Mouse (Mus musculus): ENCODE measurements at regions not wholly inside any gene's neighbourhood (a gene's known extent, or its start where the extent isn't known, plus 50 kb on each side); places are given as distances from the start of the nearest gene placed in this dataset.

DNA sequence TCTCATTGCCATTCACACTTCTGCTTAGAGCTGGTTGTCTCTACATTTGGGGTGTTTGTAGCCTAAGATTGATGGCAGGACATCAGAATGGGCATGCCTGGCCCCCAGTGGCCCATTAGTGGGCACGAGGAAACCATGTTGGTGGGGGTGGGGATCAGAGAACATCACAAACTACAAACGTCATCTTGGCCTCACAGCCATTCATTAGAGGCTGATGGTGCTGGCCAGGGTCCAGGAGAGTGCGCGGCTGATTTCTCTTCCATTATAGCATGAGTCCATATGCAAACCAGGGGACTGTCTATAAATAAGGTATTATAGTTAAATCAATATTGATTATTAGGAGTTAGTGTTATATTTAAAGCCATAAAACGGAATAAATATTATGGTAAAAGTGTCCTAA is 67.9 kb downstream of the 3100002H09Rik start:
- ATAC-seq (ENCODE audit: poor library complexity, severe bottlenecking), result no peak

DNA sequence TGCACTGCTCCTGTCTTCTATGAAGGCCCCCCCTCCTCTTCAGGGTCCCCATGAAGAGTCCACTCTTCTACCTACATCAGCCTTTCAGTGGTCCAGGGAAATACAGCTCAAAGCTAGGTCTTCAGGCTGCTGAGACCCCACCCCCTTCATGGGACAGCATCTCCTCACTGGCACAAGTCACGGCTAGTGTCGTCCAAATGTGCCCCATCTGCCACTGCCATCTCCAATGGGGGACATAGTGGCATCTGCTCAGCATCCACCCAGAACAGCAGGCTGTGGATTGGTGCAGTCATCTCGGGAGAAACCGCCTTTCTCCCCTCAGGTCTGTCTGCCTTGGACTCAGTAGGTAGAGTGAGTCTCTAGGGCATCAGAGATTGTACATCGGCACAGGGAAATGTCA is 72.1 kb downstream of the 3100002H09Rik start:
- ATAC-seq (ENCODE audit: poor library complexity, severe bottlenecking), result no peak

DNA sequence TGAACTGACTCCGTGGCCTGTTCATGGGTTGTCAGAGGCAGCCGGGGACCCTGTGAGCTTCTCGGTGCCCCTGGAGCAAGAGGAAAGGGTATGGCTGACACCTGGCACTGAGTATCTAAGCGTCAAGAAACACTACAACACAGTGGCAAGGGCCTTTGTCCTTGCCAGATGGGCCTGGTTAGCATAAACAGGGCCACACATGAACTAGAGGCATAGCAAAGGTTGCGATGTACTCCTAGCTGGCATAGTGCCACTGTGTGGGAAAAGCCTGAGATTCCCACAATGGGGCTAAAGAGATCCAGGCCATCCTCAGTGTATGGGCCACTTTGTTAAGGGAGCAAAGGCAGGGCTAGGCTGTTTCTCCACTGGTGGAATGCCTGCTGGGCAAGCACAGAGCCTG is 72.9 kb downstream of the 3100002H09Rik start:
- no peak for ATAC-seq (ENCODE audit: poor library complexity, severe bottlenecking)

DNA sequence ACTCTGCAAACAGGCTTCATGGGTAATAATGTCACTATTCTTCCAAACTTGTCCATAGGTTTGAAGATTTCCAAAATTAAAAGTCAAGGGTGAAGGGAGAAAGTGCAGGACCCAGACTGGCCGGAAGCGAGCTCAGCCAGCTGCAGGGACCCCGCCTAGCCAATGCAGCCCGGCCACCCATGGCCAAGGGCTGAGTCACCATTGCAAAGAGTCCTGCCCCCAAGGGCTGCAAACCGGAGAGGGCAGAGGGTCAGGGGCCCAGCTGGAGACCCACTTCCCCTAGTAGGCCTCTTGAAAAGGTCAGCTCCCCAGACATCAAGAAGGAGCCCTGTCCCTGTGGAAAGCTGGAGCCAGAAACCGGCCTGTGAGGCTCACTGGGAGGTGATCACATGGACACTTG is 77.0 kb downstream of the 3100002H09Rik start:
- ATAC-seq (ENCODE audit: poor library complexity, severe bottlenecking), result no peak

DNA sequence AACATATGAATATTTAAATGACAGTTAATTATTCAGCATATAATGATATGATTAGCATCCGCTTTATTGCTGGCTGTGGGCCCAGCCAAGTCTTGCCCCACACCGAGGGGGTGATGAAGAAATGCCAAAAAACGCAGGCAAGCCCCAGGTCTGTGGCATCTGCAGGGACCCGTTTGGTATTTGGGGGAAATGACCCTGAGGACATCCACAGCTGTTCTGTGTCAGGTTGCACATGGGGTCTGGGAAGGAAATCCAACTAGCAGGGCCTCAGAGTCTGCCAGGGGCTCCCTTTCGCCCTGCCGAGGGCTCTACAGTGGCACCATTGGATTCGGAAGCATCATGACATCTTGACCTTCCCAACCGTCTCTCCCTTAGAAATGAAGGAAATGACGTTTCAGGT is 80.0 kb downstream of the 3100002H09Rik start:
- ATAC-seq (ENCODE audit: poor library complexity, severe bottlenecking), result no peak

DNA sequence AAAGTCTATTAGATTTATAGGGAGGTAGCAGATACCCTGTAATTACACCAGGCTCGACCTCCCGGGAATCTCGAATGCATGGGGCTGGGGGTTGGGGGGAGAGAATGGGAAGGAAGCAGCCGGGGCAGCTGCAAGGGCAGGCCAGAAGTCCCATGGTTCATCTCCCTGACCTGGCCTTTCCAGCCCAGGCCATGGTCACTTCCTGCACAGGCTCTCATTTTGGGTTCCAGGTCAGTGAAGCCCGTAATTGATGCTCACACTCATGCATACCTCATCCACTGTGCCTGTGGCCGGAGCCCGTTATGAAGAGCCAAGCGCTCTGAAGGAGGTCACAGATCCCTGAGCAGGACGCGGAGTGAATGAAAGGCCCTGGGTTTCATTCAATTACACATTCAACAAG is 83.8 kb downstream of the 3100002H09Rik start:
- no peak for ATAC-seq (ENCODE audit: poor library complexity, severe bottlenecking)

DNA sequence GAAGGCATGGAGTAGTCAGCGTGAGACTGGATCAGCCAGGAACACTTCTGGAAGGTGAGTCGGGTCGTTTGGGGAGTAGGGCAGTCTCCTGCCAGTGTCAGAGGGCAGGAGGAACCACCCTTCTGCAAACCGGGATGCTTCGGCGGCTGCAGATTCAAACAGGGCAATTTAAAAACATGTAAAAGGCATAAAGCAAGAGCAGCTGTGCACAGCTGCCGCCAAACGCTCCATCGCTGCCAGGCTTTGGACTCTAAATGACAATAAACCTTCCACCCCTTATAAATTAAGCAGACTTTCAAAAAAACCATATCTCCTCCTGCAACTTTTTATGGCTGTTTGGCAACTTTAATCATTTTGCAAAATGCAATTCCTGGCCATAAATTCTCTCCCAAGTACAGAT is 84.2 kb downstream of the 3100002H09Rik start:
- ATAC-seq (ENCODE audit: poor library complexity, severe bottlenecking), result no peak

DNA sequence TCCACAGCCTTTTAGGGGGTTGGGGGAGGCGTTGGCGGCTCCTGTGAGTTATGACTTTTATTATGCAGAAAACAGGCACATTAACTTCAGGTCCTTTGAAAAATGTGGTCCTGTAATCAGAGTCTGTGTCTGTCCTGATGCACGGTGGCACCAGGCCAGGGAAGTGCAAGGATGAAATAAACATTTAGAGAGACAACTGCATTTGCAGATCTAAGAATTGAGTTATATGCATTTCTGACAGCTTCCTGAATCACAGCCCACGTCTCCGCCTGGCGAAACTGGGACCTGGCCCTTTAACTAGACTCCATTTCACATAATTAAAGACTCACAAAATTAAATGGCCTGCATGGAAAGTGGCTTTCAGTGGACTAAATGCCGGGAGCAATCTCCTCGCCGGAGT is 90.3 kb downstream of the 3100002H09Rik start:
- ATAC-seq (ENCODE audit: poor library complexity, severe bottlenecking), result no peak

DNA sequence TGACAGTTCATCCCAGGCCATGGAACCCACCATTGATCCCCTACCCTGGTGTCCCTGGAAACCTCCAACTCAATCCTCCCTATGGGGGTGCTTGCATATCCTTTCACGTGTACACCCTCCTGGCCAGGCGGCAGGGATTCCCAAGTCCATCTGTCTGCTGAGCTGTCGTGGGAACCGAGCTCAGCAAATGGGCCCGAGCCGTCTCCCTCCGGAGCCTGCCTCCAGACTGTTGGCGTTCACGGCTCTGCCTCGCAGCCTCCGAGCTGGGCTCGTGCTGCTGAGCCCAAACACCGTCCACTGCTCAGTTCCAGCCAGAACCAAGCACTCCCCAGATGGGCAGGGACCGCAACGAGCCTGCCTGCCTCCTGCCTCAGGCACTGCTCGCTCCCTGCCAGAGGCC is 98.8 kb downstream of the 3100002H09Rik start:
- ATAC-seq (ENCODE audit: poor library complexity, severe bottlenecking), result no peak

DNA sequence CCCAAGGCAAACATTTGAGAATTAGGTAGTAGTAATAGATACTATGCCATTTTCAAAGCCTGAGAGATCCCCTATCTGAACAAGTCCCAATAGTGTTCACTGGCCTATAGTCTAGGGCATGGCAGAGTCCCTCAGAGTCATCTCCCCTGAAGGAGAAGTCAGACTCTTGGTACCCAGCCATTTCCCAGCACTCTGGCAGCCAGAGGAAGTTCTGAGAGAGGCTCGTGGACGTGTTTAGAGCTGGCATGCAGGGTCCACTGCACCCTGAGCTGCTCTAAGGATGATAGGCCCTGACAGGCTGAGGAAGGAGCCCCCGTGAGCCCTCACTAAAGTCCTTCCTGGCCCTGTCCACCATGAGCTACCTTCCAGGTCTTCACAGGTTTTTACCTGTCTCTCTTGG is 99.8 kb downstream of the 3100002H09Rik start:
- no peak for ATAC-seq (ENCODE audit: poor library complexity, severe bottlenecking)

DNA sequence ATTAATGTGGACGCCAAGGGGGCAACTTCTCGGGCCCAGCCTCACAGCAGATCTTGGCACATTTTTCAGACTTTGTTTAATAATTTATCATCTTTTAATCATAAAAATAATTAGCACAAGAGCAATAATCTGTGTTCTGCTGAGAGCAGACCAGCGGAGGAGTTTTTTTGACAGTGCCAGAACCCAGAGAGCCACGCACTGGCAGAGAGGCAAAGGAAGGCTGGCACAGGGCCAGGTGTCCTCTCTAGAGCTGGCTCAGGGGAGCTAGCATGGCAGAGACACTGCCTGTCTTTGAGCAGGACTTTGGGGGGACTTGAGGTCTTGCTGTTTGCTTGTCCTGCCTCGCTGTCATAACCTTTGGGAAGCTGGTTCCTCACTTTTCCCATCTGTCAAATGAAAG is 100.9 kb downstream of the 3100002H09Rik start:
- ATAC-seq (ENCODE audit: poor library complexity, severe bottlenecking), result no peak

DNA sequence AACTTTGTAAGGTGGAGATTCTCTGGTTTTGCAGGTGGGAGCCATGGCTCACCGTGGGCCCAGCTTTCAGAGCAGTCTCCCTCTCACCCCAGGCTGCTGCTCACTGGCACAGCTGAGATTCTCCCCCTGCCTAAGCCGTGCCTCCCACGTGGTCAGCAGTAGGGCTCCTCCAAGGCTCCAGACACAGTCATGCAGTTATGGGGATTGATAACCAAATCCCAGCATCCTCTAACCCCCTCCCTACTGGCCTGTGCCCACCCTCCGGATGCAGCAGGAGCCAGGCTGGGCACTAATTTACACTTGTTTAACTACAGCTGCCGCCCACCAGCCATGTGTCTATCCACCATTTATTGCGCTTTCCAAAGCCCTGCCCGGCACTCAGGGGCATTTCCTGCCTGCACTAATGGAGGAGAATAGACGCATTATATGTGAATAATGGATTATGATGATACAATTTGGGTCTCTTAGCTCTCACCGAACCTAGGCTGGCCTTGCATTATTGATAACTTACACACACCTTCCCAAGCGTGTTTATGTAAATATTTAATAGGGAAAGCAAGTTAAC is 104.4 kb downstream of the 3100002H09Rik start:
- ATAC-seq (ENCODE audit: poor library complexity, severe bottlenecking), result no peak

DNA sequence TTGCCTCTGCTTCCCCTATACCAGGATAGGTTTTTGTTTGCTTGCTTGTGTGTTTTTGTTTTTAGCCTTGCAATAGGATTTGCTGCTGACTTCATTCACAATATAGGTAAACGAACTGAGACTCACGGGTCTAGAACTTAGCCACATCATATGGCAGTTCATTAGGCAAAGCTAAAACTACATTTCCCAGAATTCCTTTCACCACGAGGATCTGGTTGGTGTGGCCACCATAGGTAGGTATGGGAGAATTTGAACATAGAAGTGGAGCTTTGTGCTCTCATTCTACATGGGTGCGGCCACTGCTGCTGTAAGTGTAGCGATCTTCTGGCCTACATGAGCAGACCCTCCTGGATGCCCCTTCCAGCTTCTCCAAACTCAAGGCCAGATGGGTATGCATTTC is 108.8 kb downstream of the 3100002H09Rik start:
- no peak for ATAC-seq (ENCODE audit: poor library complexity, severe bottlenecking)

DNA sequence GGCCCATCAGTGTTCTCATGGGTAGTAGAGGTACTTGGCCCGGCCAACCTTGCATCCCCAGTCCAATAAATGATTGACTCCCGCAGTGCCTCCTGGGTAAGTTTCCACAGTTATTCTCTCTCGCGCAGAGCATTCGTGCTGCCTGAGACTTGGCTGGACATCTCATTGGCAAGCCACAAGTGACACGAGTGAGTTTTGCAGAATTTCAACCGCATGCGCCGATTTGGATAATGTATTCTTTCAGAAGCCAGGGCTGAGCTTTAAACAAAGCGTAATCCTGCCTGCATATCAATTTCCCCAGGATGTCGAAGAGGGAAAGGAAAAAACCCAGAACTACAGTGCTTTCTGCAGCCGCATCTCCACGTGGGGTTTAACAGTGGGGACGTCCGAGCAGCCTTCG is 112.6 kb downstream of the 3100002H09Rik start:
- ATAC-seq (ENCODE audit: poor library complexity, severe bottlenecking), result no peak

DNA sequence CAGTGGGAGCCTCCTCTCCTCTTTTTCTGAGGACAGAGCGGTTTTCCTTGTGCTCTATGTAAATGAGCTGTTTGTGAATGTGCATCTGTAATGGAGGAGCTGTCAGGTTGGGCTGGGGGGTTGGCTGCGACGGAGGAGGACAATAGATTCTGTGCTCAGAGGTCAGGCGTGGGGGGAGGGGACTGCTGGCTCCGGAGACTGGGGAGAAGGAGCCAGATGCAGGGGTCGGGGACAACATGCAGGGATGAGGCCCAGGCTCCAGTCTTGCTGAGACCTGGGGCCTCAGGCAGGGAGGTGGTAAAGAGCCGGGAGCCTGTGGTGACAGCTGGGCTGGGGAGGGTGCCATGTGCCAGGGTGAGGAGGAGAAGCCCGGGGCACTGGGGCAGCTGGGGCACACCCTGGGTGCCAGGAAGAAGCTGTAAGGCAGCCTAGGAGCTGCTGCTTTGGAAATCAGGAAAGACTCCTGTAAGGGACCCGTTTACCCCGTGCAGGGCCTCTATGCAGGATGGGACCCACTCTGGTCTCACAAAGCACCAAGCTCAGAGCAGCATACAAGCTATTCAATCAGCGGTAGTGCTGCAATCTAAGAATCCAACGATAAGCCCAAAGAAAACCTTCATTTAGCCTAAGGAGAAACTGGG is 124.5 kb downstream of the 3100002H09Rik start:
- ATAC-seq (ENCODE audit: poor library complexity, severe bottlenecking), result no peak

DNA sequence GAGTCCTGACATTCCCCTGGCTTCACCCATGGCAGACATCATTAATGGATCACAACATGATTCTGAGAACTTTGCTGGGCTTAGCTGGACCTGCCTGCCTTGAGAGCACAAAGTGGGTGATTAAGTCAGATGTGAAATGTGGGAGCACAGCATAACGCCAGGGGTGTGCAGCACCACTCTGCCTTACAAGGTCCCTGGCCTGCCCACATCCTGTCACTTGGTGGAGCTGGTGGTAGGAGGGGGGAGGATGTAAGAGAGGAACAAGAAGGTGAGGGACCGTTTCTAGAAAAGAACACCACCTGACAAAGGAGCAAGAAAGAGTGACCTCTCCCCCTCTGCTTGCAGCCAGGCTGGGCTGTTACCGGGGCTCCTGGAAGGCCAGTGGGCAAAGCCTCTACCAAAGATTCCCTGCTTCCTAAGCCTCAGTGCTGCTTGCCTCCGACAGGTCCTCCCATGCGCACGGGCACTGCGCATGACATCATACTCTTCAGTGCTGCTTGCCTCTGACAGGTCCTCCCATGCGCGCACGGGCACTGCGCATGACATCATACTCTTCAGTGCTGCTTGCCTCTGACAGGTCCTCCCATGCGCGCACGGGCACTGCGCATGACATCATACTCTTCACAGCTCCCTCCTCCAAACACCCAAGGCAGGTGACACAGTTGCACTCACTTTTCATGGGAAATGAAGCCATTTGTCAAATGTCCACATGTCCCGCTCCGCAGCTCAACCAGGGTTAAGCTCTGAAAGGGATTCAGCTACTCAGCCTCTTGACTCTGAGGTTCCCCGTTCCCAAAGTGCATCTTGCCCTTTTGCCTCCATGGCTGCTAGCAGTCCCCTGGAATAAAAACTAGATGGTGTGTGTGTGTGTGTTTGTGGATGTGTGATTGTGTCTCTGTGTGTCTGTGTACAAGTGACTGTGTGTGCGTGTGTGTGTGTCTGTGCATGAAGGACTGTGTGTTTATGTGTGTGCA is 125.7 kb downstream of the 3100002H09Rik start:
- no peak for ATAC-seq (ENCODE audit: poor library complexity, severe bottlenecking)

DNA sequence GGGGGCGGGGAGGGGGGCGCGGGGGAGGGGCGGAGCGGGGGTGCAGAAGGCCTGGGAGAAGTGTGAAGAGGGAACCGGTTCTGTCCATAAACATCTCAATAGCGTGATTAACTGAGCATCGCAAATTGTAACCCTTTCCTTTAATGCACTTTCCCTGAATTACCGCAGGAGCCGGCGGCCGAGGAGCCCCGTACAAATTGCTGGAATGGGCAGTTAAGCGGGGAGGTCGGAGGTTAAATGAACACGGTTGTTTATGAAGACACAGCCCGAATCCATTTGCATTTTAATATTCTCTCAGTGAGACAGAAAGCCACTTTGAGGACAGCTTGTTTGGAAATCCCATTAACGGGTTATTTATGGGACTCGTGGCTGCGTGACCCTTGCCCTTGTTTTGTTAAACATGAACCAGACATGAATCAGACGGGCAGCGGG is 132.7 kb downstream of the 3100002H09Rik start:
- no peak for ATAC-seq (ENCODE audit: poor library complexity, severe bottlenecking)

DNA sequence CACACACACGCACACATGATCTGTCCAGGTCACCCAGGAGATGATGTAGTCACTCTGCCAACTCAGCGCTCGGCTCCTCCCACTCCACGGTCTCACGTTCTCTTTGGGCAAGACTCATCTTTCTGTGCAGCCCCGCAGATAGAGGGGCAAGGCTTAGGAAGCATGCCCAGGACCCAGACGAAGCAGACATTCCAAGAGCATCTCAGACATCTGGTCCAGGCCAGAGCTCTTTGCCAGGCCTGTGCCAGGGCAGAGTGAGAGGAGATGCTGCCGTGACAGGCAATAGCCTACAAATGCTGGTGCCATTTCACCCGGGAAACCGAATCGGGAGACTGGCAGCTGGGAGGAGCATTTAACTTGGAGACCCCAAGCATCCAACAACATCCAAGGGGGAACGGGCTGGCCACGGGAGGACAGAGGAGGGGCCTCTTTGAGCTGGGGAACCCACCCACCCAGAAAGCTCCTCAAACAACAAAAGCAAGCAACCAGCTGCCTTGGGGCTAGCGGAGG is 133.2 kb downstream of the 3100002H09Rik start:
- no peak for ATAC-seq (ENCODE audit: poor library complexity, severe bottlenecking)

DNA sequence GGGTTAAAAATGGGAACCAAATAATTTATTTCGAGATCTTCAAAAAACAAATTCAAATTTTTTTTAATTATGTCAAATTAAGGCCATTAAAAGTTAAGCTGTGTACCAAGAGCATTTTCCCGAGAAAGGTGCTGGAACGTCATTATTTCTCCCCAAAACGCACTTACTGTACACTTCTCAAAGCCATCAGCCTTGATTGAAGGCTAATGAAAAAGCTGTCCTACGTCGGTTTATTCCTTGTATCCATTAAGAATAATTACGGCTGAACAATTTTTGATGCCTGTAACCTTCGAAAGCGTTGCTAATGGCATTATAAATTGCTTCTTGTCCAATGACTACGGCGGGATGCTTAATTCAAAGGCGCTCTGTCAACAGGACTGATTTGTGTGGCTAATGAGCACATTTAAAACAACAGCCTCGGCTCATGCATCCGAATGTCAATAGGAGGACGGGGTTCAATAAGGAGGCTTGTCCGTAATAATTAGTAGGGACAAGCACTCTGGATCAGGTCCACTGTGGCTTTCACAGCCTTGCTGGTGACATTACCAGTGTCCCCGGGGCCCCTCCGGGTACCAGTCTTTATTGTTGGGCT is 145.3 kb downstream of the 3100002H09Rik start:
- no peak for ATAC-seq (ENCODE audit: poor library complexity, severe bottlenecking)

DNA sequence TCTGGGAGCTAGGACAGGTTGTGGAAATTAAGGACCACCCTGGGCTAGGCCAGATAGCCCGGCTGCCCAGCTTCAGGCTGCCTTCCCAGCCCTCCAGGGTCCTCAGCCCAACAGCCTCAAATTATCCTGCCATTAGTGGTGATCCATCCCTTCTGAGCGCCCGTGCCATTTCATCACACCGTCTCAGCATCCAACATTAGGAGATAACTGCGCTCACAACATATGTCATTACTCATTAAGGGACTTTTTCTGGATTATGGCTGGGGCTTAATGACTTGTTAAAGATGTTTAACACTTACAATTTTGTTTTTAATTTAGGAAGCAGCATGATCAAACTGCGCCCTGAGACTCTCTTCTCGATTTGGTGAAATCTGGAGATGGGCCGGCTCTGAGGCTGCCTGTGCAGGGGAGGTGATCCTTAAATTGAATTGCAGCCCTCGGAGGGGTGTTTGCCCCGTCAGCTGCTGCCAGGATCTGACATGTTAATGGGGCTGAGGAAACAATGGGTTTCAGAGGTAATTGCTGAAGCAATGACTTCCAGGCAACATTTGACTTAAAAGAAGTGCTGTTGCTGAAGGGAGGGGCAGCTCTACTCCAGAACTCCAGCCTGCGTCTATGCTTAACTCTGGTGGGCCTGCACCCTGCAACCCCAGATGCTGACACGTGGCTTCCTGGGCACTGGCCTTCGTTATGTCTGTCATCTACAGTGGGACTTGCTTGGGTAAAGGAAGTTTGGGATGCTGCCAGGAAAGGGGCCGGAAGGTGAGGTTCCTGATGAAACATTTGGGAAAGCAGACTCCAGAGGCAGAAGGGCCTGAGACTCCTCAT is 154.9 kb downstream of the 3100002H09Rik start:
- ATAC-seq (ENCODE audit: poor library complexity, severe bottlenecking), result no peak

Measured in megakaryocyte, adult 5-6 weeks (primary cell).